Mouse (Mus musculus): ENCODE data around the gene Slc7a4. TPM values are rescaled to one million over a fixed set of nuclear protein-coding genes. Genes with fewer than 3 reads are reported as not detected.

Slc7a4 gene
- polyA plus RNA-seq, 1 experiment = 2.8 TPM

- H3K4me1 ChIP-seq (ENCODE audit: control insufficient read depth, insufficient read depth, low read length) = peaks cover 3% of the 10 kb centered on the region
- peak; percentile 42; the same call in 1 of the 2 replicates for TF ChIP-seq EP300 (IDR thresholded peaks at IDR 0.05; ENCODE audit: insufficient read depth, low read depth, low read length)
- peak; percentile 75 for TF ChIP-seq POLR2A (IDR thresholded peaks at IDR 0.05; ENCODE audit: insufficient read depth, low read length)
- TF ChIP-seq CTCF (IDR thresholded peaks at IDR 0.05; ENCODE audit: low read depth, low read length) = no peak
- H3K4me3 ChIP-seq (ENCODE audit: low read depth, low read length) = peak within 1 kb of the TSS; percentile 95
- H3K36me3 ChIP-seq (ENCODE audit: control insufficient read depth, insufficient read depth, low read length, poor library complexity, severe bottlenecking) = no peaks in the 10 kb centered on the region; the same call in 1 of the 2 replicates
- no peaks in the 10 kb centered on the region for H3K9me3 ChIP-seq (replicated peaks; ENCODE audit: control insufficient read depth, insufficient read depth, low read length, poor library complexity, severe bottlenecking)
- no peaks in the 10 kb centered on the region for H3K27me3 ChIP-seq (ENCODE audit: control insufficient read depth, insufficient read depth, low read length, poor library complexity, severe bottlenecking)
- peak within 1 kb of the TSS; percentile 35 for H3K27ac ChIP-seq (ENCODE audit: insufficient read depth, low read length)
- H3K9ac ChIP-seq (ENCODE audit: low read depth, poor library complexity, severe bottlenecking) = peak within 1 kb of the TSS; percentile 69
Observed at GRCm38 (mm10) chr16:17530640-17531288, 52.2 kb downstream of the Slc7a4 start, which contains the start of gene Thap7. Gene Thap7, minus strand, starts transcription at chr16:17531136.

- TF ChIP-seq POLR2A (IDR thresholded peaks at IDR 0.05; ENCODE audit: insufficient read depth, low read length) = no peak
- TF ChIP-seq EP300 (IDR thresholded peaks at IDR 0.05; ENCODE audit: insufficient read depth, low read depth, low read length) = no peak
- TF ChIP-seq CTCF (IDR thresholded peaks at IDR 0.05; ENCODE audit: low read depth, low read length) = no peak
- Histone ChIP-seq H3K9me3 (replicated peaks; ENCODE audit: control insufficient read depth, insufficient read depth, low read length, poor library complexity, severe bottlenecking) (no peaks in the 10 kb centered on the region), H3K4me1 (ENCODE audit: control insufficient read depth, insufficient read depth, low read length) (peaks cover 3% of the 10 kb centered on the region), H3K9ac (ENCODE audit: low read depth, poor library complexity, severe bottlenecking) (peak overlapping the region; percentile 69), H3K27ac (ENCODE audit: insufficient read depth, low read length) (no peak overlapping the region), H3K27me3 (ENCODE audit: control insufficient read depth, insufficient read depth, low read length, poor library complexity, severe bottlenecking) (no peaks in the 10 kb centered on the region), H3K4me3 (ENCODE audit: low read depth, low read length) (peak overlapping the region; percentile 95), H3K36me3 (ENCODE audit: control insufficient read depth, insufficient read depth, low read length, poor library complexity, severe bottlenecking) (no peaks in the 10 kb centered on the region; the same call in 1 of the 2 replicates)
Observed at GRCm38 (mm10) chr16:17529981-17530586, 52.9 kb downstream of the Slc7a4 start.

GRCm38 (mm10) chr16:17528276-17528675 lies 54.7 kb downstream of the Slc7a4 start:
- H3K36me3 ChIP-seq (ENCODE audit: control insufficient read depth, insufficient read depth, low read length, poor library complexity, severe bottlenecking) = no peaks in the 10 kb centered on the region; the same call in 1 of the 2 replicates
- no peak overlapping the region for H3K27ac ChIP-seq (ENCODE audit: insufficient read depth, low read length)
- no peak for TF ChIP-seq POLR2A (IDR thresholded peaks at IDR 0.05; ENCODE audit: insufficient read depth, low read length)
- no peak for TF ChIP-seq CTCF (IDR thresholded peaks at IDR 0.05; ENCODE audit: low read depth, low read length)
- no peak for TF ChIP-seq EP300 (IDR thresholded peaks at IDR 0.05; ENCODE audit: insufficient read depth, low read depth, low read length)
- no peaks in the 10 kb centered on the region for H3K27me3 ChIP-seq (ENCODE audit: control insufficient read depth, insufficient read depth, low read length, poor library complexity, severe bottlenecking)
- H3K9me3 ChIP-seq (replicated peaks; ENCODE audit: control insufficient read depth, insufficient read depth, low read length, poor library complexity, severe bottlenecking) = no peaks in the 10 kb centered on the region
- H3K9ac ChIP-seq (ENCODE audit: low read depth, poor library complexity, severe bottlenecking) = no peak overlapping the region
- H3K4me1 ChIP-seq (ENCODE audit: control insufficient read depth, insufficient read depth, low read length) = peaks cover 3% of the 10 kb centered on the region
- H3K4me3 ChIP-seq (ENCODE audit: low read depth, low read length) = peak overlapping the region; percentile 9; the same call in 1 of the 2 replicates

- Histone ChIP-seq H3K4me3 (ENCODE audit: low read depth, low read length) (no peak overlapping the region), H3K9me3 (replicated peaks; ENCODE audit: control insufficient read depth, insufficient read depth, low read length, poor library complexity, severe bottlenecking) (no peaks in the 10 kb centered on the region), H3K9ac (ENCODE audit: low read depth, poor library complexity, severe bottlenecking) (no peak overlapping the region), H3K27ac (ENCODE audit: insufficient read depth, low read length) (no peak overlapping the region), H3K27me3 (ENCODE audit: control insufficient read depth, insufficient read depth, low read length, poor library complexity, severe bottlenecking) (no peaks in the 10 kb centered on the region), H3K4me1 (ENCODE audit: control insufficient read depth, insufficient read depth, low read length) (peaks cover 2% of the 10 kb centered on the region), H3K36me3 (ENCODE audit: control insufficient read depth, insufficient read depth, low read length, poor library complexity, severe bottlenecking) (no peaks in the 10 kb centered on the region; the same call in 1 of the 2 replicates)
- TF ChIP-seq CTCF (IDR thresholded peaks at IDR 0.05; ENCODE audit: low read depth, low read length) (no peak), EP300 (IDR thresholded peaks at IDR 0.05; ENCODE audit: insufficient read depth, low read depth, low read length) (no peak)
Observed at GRCm38 (mm10) chr16:17527606-17528005, 55.4 kb downstream of the Slc7a4 start.

- H3K4me3 ChIP-seq (ENCODE audit: low read depth, low read length) = no peak overlapping the region
- no peak for TF ChIP-seq POLR2A (IDR thresholded peaks at IDR 0.05; ENCODE audit: insufficient read depth, low read length)
- TF ChIP-seq EP300 (IDR thresholded peaks at IDR 0.05; ENCODE audit: insufficient read depth, low read depth, low read length) = no peak
- no peak for TF ChIP-seq CTCF (IDR thresholded peaks at IDR 0.05; ENCODE audit: low read depth, low read length)
- H3K27me3 ChIP-seq (ENCODE audit: control insufficient read depth, insufficient read depth, low read length, poor library complexity, severe bottlenecking) = no peaks in the 10 kb centered on the region
- H3K36me3 ChIP-seq (ENCODE audit: control insufficient read depth, insufficient read depth, low read length, poor library complexity, severe bottlenecking) = peaks cover 3% of the 10 kb centered on the region; the same call in 1 of the 2 replicates
- H3K4me1 ChIP-seq (ENCODE audit: control insufficient read depth, insufficient read depth, low read length) = no peaks in the 10 kb centered on the region
- H3K9me3 ChIP-seq (replicated peaks; ENCODE audit: control insufficient read depth, insufficient read depth, low read length, poor library complexity, severe bottlenecking) = no peaks in the 10 kb centered on the region
- no peak overlapping the region for H3K27ac ChIP-seq (ENCODE audit: insufficient read depth, low read length)
- H3K9ac ChIP-seq (ENCODE audit: low read depth, poor library complexity, severe bottlenecking) = no peak overlapping the region
Observed at GRCm38 (mm10) chr16:17526223-17526622, 56.8 kb downstream of the Slc7a4 start.

- peaks cover 3% of the 10 kb centered on the region; the same call in 1 of the 2 replicates for H3K36me3 ChIP-seq (ENCODE audit: control insufficient read depth, insufficient read depth, low read length, poor library complexity, severe bottlenecking)
Observed at GRCm38 (mm10) chr16:17525524-17525923, 57.5 kb downstream of the Slc7a4 start.

More at GRCm38 (mm10) chr16:17525524-17525923, 57.5 kb downstream of the Slc7a4 start:
- Histone ChIP-seq H3K4me1 (ENCODE audit: control insufficient read depth, insufficient read depth, low read length) (no peaks in the 10 kb centered on the region), H3K4me3 (ENCODE audit: low read depth, low read length) (no peak overlapping the region), H3K9me3 (replicated peaks; ENCODE audit: control insufficient read depth, insufficient read depth, low read length, poor library complexity, severe bottlenecking) (no peaks in the 10 kb centered on the region), H3K27me3 (ENCODE audit: control insufficient read depth, insufficient read depth, low read length, poor library complexity, severe bottlenecking) (no peaks in the 10 kb centered on the region), H3K27ac (ENCODE audit: insufficient read depth, low read length) (no peak overlapping the region), H3K9ac (ENCODE audit: low read depth, poor library complexity, severe bottlenecking) (no peak overlapping the region)
- TF ChIP-seq EP300 (IDR thresholded peaks at IDR 0.05; ENCODE audit: insufficient read depth, low read depth, low read length) (no peak), CTCF (IDR thresholded peaks at IDR 0.05; ENCODE audit: low read depth, low read length) (no peak), POLR2A (IDR thresholded peaks at IDR 0.05; ENCODE audit: insufficient read depth, low read length) (no peak)

All from ES-Bruce4 (cell line).